11 mouse cellular contexts compared by ENCODE assay signal in the genomic region with DNA sequence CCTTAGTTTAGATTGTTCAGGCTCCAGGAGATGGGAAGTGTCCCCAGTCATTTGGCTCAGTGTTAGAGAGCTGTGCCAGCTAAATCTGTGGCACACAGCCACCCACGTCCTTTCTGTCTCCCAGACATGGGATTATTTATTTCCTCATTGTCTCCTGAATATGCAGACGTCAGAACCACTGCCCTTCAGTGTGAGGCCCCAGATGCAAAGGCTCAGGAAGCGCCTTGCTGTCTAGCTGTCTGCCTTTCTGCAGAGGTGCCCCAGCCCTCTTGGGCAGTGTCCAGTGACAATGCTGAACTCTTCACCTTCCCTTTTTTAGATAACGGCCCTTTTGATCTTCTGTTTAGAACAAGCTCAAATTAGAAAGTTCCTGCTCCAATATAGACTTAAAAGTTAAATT.
DNase-seq lines count a peak whose midpoint lies in the region; ATAC-seq lines count a peak whose summit lies in the region.
"Had no signal": no experiment of that assay in that cellular context is flagged by ENCODE, and none has a peak within 500 bp of the region (broad histone marks: within the 10 kb centered on the region; RNA-seq: fewer than 3 reads in every experiment).

No protein-coding gene starts in this region.

- 13% methylated on average over 4 of the region's 4 CpGs for WGBS in kidney, embryonic 16.5 days

- H3K27me3 ChIP-seq in kidney, embryonic 16.5 days (ENCODE audit: insufficient read depth, low read length) = no peaks in the 10 kb centered on the region
- H3K27me3 ChIP-seq: limb, embryonic 15.5 days; stomach, embryonic 15.5 days had no signal

- no peak overlapping the region for H3K4me3 ChIP-seq in kidney, embryonic 16.5 days (ENCODE audit: low read length)
- H3K4me3 ChIP-seq: limb, embryonic 15.5 days; stomach, embryonic 15.5 days had no signal

- H3K9ac ChIP-seq in kidney, embryonic 16.5 days (replicated peaks; ENCODE audit: low read length) = no peak overlapping the region
- H3K9ac ChIP-seq: limb, embryonic 15.5 days; stomach, embryonic 15.5 days had no signal

- ATAC-seq in frontal cortex, adult (ENCODE audit: low TSS enrichment) = peak; percentile 93
- ATAC-seq in kidney, embryonic 16.5 days (ENCODE audit: low FRiP score, low TSS enrichment) = peak; percentile 77; the same call in 1 of the 2 replicates

- no peak overlapping the region for H3K27ac ChIP-seq in kidney, embryonic 16.5 days (ENCODE audit: low read length)
- H3K27ac ChIP-seq: limb, embryonic 15.5 days; stomach, embryonic 15.5 days had no signal

- peak; percentile 3 to 5 for DNase-seq in heart, adult 9 months (ENCODE audit: low spot score in 2 of 2)
- DNase-seq in heart, postnatal 25 days (ENCODE audit: low spot score) = no peak
- peak; percentile 31 for DNase-seq in left cerebral cortex, postnatal 4 days
- peak; percentile 59 for DNase-seq in telencephalon, adult 2 months (ENCODE audit: low read depth, low spot score)
- no peak for DNase-seq in ovary, adult 18-20 months (ENCODE audit: low spot score)
- no peak for DNase-seq in gastrocnemius, postnatal 36 days

- no peak overlapping the region for H3K4me2 ChIP-seq in kidney, embryonic 16.5 days (replicated peaks; ENCODE audit: low read depth, low read length)
- H3K4me2 ChIP-seq: limb, embryonic 15.5 days; stomach, embryonic 15.5 days had no signal

- no peaks in the 10 kb centered on the region for H3K9me3 ChIP-seq in kidney, embryonic 16.5 days (ENCODE audit: low read length)
- H3K9me3 ChIP-seq: G1E; limb, embryonic 15.5 days; stomach, embryonic 15.5 days had no signal

- intact Hi-C loops in heart, postnatal 25 days (cut with DNase I) = no loop called here
- intact Hi-C loops in left cerebral cortex, postnatal 4 days (cut with DNase I) = no loop called here
- intact Hi-C loops in gastrocnemius, postnatal 36 days (cut with DNase I) = no loop called here

- no peaks in the 10 kb centered on the region for H3K36me3 ChIP-seq in kidney, embryonic 16.5 days (ENCODE audit: insufficient read depth, low read length)
- H3K36me3 ChIP-seq: G1E; limb, embryonic 15.5 days; stomach, embryonic 15.5 days had no signal

- peaks cover 30% of the 10 kb centered on the region; the same call in 1 of the 2 replicates for H3K4me1 ChIP-seq in kidney, embryonic 16.5 days (ENCODE audit: insufficient read depth, low read length)
- H3K4me1 ChIP-seq: stomach, embryonic 15.5 days had no signal

Comparison
In these comparisons a context has a peak if more than half of its experiments do, and no peak if none do; other contexts are left out.
1. DNase-seq: peak in heart, adult 9 months (2 of 2), left cerebral cortex, postnatal 4 days (single experiment) and telencephalon, adult 2 months (single experiment); none in heart, postnatal 25 days (single experiment), ovary, adult 18-20 months (single experiment) and gastrocnemius, postnatal 36 days (0 of 2).